8 mouse cellular contexts compared by ENCODE assay signal in genomic region chr13:83517660-83518609, GRCm38 (mm10). TPM values are rescaled to one million over a fixed set of nuclear protein-coding genes. Genes with fewer than 3 reads are reported as not detected.
DNase-seq lines count a peak whose midpoint lies in the region; ATAC-seq lines count a peak whose summit lies in the region.

No protein-coding gene starts in this region.

- DNase-seq in c-Kit-positive CD71-positive TER-119-negative erythroid progenitor cells, embryonic 14.5 days (ENCODE audit: low read depth): peak; percentile 39
- peak; percentile 73 for DNase-seq in forebrain, embryonic 10.5 days (ENCODE audit: extremely low spot score, low spot score)
- DNase-seq in liver, embryonic 11.5 days (ENCODE audit: low spot score): peak; percentile 68

- ATAC-seq in CD4-positive, CD25-positive, alpha-beta regulatory T cell, adult 4 months: peak; percentile 47
- ATAC-seq in heart, embryonic 13.5 days (ENCODE audit: extremely low read depth, insufficient number of reproducible peaks, low FRiP score, low TSS enrichment): peak; percentile 77
- peak; percentile 96 for ATAC-seq in kidney, embryonic 16.5 days (ENCODE audit: low FRiP score, low TSS enrichment)
- peak; percentile 89 for ATAC-seq in liver, embryonic 11.5 days (replicated peaks; ENCODE audit: low FRiP score)
- peak; percentile 89 for ATAC-seq in monocyte, adult 5-6 weeks (replicated peaks; ENCODE audit: insufficient number of reproducible peaks, low FRiP score, low TSS enrichment, poor library complexity, severe bottlenecking)
- ATAC-seq in stomach, embryonic 16.5 days (ENCODE audit: insufficient read depth, low FRiP score): peak; percentile 92

- H3K4me2 ChIP-seq in heart, embryonic 13.5 days: peak overlapping the region; percentile 77
- H3K4me2 ChIP-seq in kidney, embryonic 16.5 days (replicated peaks; ENCODE audit: low read depth, low read length): peak overlapping the region; percentile 84
- H3K4me2 ChIP-seq in liver, embryonic 11.5 days: peak overlapping the region; percentile 79
- peak overlapping the region; percentile 69 for H3K4me2 ChIP-seq in stomach, embryonic 16.5 days (ENCODE audit: low read depth, low read length)

- WGBS in forebrain, embryonic 10.5 days: under 1% methylated on average over 27 of the region's 27 CpGs
- under 1% methylated on average over 27 of the region's 27 CpGs for WGBS in heart, embryonic 13.5 days
- under 1% methylated on average over 27 of the region's 27 CpGs for WGBS in kidney, embryonic 16.5 days
- WGBS in liver, embryonic 11.5 days: under 1% methylated on average over 26 of the region's 27 CpGs
- 2% methylated on average over 25 of the region's 27 CpGs for WGBS in stomach, embryonic 16.5 days

- peak overlapping the region; percentile 83 for H3K9ac ChIP-seq in heart, embryonic 13.5 days
- H3K9ac ChIP-seq in kidney, embryonic 16.5 days (replicated peaks; ENCODE audit: low read length): peak overlapping the region; percentile 64
- peak overlapping the region; percentile 55 for H3K9ac ChIP-seq in liver, embryonic 11.5 days (ENCODE audit: low read depth, low read length)
- H3K9ac ChIP-seq in stomach, embryonic 16.5 days (ENCODE audit: low read length): peak overlapping the region; percentile 62

- no peaks in the 10 kb centered on the region for H3K9me3 ChIP-seq in forebrain, embryonic 10.5 days
- H3K9me3 ChIP-seq in heart, embryonic 13.5 days: no peaks in the 10 kb centered on the region
- no peaks in the 10 kb centered on the region for H3K9me3 ChIP-seq in kidney, embryonic 16.5 days (ENCODE audit: low read length)
- H3K9me3 ChIP-seq in liver, embryonic 11.5 days (ENCODE audit: control insufficient read depth, low read length): no peaks in the 10 kb centered on the region
- H3K9me3 ChIP-seq in stomach, embryonic 16.5 days (replicated peaks; ENCODE audit: control insufficient read depth, low read length): no peaks in the 10 kb centered on the region

- no peaks in the 10 kb centered on the region for H3K36me3 ChIP-seq in forebrain, embryonic 10.5 days (replicated peaks)
- no peaks in the 10 kb centered on the region for H3K36me3 ChIP-seq in heart, embryonic 13.5 days
- no peaks in the 10 kb centered on the region for H3K36me3 ChIP-seq in kidney, embryonic 16.5 days (ENCODE audit: insufficient read depth, low read length)
- H3K36me3 ChIP-seq in liver, embryonic 11.5 days (ENCODE audit: control insufficient read depth, insufficient read depth, low read length): no peaks in the 10 kb centered on the region
- H3K36me3 ChIP-seq in stomach, embryonic 16.5 days (ENCODE audit: control insufficient read depth, insufficient read depth, low read length): no peaks in the 10 kb centered on the region

- H3K4me3 ChIP-seq in forebrain, embryonic 10.5 days: peak overlapping the region; percentile 66
- H3K4me3 ChIP-seq in heart, embryonic 13.5 days: peak overlapping the region; percentile 60
- H3K4me3 ChIP-seq in kidney, embryonic 16.5 days (ENCODE audit: low read length): peak overlapping the region; percentile 54
- peak overlapping the region; percentile 54 for H3K4me3 ChIP-seq in liver, embryonic 11.5 days (ENCODE audit: low read depth, low read length)
- peak overlapping the region; percentile 50 for H3K4me3 ChIP-seq in stomach, embryonic 16.5 days (replicated peaks; ENCODE audit: low read length)

- H3K4me1 ChIP-seq in forebrain, embryonic 10.5 days: peaks cover 13% of the 10 kb centered on the region
- peaks cover 15% of the 10 kb centered on the region for H3K4me1 ChIP-seq in heart, embryonic 13.5 days
- H3K4me1 ChIP-seq in kidney, embryonic 16.5 days (ENCODE audit: insufficient read depth, low read length): no peaks in the 10 kb centered on the region
- no peaks in the 10 kb centered on the region; the same call in 1 of the 2 replicates for H3K4me1 ChIP-seq in liver, embryonic 11.5 days (replicated peaks; ENCODE audit: control insufficient read depth, insufficient read depth, low read length)
- no peaks in the 10 kb centered on the region for H3K4me1 ChIP-seq in stomach, embryonic 16.5 days (ENCODE audit: control insufficient read depth, insufficient read depth, low read length)

- peak overlapping the region; percentile 92 for H3K27ac ChIP-seq in forebrain, embryonic 10.5 days
- peak overlapping the region; percentile 79 for H3K27ac ChIP-seq in heart, embryonic 13.5 days (replicated peaks)
- peak overlapping the region; percentile 53; the same call in 1 of the 2 replicates for H3K27ac ChIP-seq in kidney, embryonic 16.5 days (ENCODE audit: low read length)
- peak overlapping the region; percentile 52; the same call in 1 of the 2 replicates for H3K27ac ChIP-seq in liver, embryonic 11.5 days (ENCODE audit: low read depth, low read length)
- peak overlapping the region; percentile 74 for H3K27ac ChIP-seq in stomach, embryonic 16.5 days (ENCODE audit: low read length)

- H3K27me3 ChIP-seq in forebrain, embryonic 10.5 days (ENCODE audit: poor library complexity, severe bottlenecking): peaks cover 15% of the 10 kb centered on the region
- no peaks in the 10 kb centered on the region for H3K27me3 ChIP-seq in heart, embryonic 13.5 days (replicated peaks)
- no peaks in the 10 kb centered on the region for H3K27me3 ChIP-seq in kidney, embryonic 16.5 days (ENCODE audit: insufficient read depth, low read length)
- no peaks in the 10 kb centered on the region for H3K27me3 ChIP-seq in liver, embryonic 11.5 days (replicated peaks; ENCODE audit: control insufficient read depth, insufficient read depth, low read length)
- H3K27me3 ChIP-seq in stomach, embryonic 16.5 days (ENCODE audit: control insufficient read depth, insufficient read depth, low read length): no peaks in the 10 kb centered on the region

RNA-seq across cellular contexts. Expression of gene Mef2c, which starts 14.1 kb away (rescaled TPM):
- 10 to 100 TPM in 1 of 2 experiments, 1 to 10 TPM in 1; 1.2 to 14.7 TPM for polyA plus RNA-seq in CD4-positive, CD25-positive, alpha-beta regulatory T cell, adult 4 months (2017; shearing (Covaris generic))
- polyA plus RNA-seq in forebrain, embryonic 10.5 days (2016; fragmentation: Nextera tagmentation; extraction: Ambion mirVana): 13.9 and 16.8 TPM in 2 replicates
- 86.9 and 87.4 TPM in 2 replicates for polyA plus RNA-seq in heart, embryonic 13.5 days (2015; fragmentation: Nextera tagmentation; extraction: Ambion mirVana)
- polyA plus RNA-seq in kidney, embryonic 16.5 days (2015; fragmentation: Nextera tagmentation; extraction: Ambion mirVana): 54.9 and 56.5 TPM in 2 replicates
- polyA plus RNA-seq in liver, embryonic 11.5 days (2014; fragmentation: Nextera tagmentation; extraction: Ambion mirVana): 43.9 and 46.0 TPM in 2 replicates
- 206 to 301 TPM (median 262 TPM) in 3 replicates for total RNA-seq in monocyte, adult 5-6 weeks (2017)
- polyA plus RNA-seq in stomach, embryonic 16.5 days (2015; fragmentation: Nextera tagmentation; extraction: Ambion mirVana): 37.7 and 51.9 TPM in 2 replicates

Comparison
In these comparisons a context has a peak if more than half of its experiments do, and no peak if none do; other contexts are left out.
1. Peak in every context shown above with its lines: DNase-seq, ATAC-seq, H3K4me3 ChIP-seq and H3K27ac ChIP-seq.